Mouse (Mus musculus) ZHBTc4 (cell line): ENCODE measurements around the gene Gm49388.
A peak's percentile ranks its signal among the peaks of the same experiment; 100 is the strongest.
"Not testable (repeated sequence)": the region's sequence is repeated elsewhere in the genome, so short reads cannot be mapped to it uniquely, and the experiment has no call there.

Experiments used
- DNase-seq: peaks from one replicate; pipeline ENCODE4 v3.0.0-alpha.2; 2011; ENCODE audit warnings: low read depth, low spot score

Gene Gm49388

DNA sequence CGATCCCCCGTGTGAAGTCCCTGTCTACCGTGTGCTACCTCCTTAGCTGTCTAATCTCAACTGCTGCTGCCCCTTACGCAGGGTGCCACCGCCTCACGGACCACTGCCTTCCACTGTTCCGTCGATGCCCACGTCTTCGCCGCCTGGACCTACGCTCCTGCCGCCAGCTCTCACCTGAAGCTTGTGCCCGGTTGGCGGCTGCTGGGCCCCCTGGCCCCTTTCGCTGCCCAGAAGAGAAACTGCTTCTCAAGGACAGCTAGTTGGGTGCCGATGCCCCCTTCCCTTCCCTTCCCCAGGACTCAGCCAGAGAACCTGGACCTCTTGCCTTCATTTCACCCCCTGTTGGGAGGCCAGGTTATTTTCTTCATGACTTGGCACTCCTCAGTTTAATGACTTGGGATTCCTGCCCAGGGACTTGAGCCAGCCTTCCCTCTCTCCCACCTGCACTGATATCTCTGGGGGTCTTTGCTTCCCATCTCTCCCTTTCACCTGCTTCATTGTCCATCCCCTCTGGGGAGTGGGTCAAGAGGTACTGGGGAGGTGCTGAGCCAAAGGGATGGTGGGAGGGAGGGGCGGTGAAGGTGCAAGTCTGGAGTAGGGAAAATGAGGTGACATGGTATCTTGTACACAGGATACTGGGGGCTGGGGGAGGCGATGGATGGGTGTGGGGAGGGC lies 17.6 kb upstream of the Gm49388 start:
- peak; percentile 8 for DNase-seq

DNA sequence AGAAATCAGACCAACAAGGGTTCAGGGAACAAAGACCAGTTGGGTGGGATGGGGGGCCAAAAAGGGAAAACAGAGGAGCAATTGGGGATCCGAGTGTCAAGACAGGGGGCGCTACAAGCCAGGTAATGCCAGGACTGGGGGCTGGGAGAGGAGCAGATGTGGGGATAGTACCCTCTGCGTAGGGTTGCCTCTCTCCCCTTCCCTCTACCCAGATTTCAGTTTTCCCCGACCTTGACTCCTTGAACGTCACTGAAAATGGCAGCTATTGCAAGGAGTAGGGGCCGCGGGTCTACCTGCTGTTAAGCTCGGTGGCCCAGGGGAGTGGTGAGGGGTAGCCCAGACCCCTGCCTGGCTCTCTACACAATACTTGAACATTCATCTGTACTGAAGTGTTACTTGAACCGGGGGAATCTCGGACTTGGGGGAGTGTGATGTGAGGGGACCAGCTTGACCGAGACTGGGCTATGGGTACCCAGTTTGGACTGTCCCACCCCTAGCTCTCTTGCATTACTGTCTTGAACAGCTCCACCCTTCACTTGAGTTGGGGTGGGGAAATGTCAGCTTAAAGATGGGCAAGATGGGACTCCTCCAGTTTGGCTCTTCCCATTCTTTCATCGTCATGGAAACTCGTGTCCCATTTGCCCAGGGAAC lies 16.9 kb upstream of the Gm49388 start:
- DNase-seq = no peak

DNA sequence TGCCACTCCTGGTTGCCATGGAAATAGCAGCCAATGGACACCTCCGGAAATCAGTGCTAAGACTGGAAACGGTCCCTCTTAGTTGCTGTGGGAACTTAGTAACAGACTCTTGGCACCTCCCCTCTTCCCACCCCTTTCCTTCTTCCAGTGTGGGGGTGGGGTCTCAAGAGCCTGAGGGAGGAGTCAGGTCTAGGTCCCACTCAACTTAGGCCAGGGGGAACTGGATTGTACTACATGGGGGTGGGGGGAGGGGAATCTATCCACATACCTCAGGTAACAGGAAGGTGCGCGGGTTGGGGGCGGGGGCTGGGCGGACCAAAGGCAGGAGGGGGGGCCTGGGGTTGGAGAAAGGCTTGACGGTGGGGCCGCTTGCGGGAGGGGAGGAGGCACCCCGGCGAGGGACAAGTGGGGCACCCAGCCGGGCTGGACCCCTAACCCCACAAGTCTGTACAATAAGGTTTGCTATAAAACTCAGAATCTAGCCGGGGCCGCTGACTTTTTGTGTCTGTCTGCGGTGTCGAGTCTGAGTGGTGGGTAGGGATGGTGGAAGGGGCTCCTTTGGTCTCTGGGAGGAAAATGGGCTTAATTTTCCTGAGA lies 16.3 kb upstream of the Gm49388 start:
- DNase-seq = peak; percentile 99

DNA sequence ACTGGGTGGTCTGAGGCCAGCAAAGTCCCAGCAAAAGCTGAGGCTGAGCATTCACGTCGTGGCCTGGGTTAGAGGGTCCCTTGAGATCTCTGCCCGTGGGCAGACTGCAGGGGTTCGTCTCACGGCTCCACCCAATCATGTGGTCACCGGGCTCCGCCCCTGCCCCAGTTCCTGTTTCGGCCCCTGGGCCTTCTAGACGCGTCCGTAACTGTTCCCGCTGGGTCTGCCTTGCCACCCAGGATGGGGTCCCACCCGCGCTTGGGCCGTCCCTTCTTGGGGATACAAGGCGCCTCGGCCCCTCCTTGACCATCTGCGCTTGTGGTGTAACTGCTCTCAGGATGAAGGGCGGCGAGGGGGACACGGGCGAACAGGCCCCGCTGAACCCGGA lies 15.8 kb upstream of the Gm49388 start, which contains the start of gene Orai3:
TSS of gene Orai3 (plus strand) at position 165 of the 388 bp plus-strand sequence.
- peak; percentile 81 for DNase-seq

DNA sequence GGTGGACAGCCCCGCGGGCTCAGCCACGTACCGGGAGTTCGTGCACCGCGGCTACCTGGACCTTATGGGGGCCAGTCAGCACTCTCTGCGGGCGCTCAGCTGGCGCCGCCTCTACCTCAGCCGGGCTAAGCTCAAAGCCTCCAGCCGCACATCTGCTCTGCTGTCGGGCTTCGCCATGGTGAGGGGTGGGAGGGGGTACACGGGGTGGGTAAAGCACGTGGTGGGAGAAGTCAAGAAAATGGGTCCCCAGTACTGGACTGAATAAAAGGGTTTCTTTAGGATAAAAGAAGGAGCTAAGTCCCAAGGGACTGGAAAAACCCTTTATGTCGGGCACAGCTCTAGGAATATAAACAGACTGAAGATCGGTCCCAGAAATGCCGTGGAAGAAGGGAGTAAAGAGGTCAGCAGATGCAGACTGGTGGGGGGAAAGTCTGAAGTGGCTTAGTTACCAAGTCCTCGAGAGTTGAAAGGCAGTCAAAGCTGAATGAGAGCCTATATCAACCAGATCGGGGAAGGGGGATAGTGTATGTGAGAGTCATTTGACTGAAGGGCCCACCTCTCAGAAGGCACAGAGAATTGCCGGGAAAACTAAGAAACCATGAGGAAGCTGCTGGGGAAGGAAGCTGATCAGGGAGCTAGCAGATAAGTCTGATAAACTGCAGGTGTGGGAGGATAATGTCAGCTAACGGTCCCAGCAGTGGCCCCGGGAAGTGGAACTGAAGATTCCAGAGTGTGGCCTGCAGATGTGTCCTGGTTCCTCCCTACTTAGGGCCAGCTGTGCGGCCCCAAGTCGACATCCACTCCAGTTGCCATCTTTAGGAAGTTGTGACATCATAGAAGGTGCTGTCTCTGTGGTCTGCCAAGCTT lies 15.1 kb upstream of the Gm49388 start:
- DNase-seq = no peak

DNA sequence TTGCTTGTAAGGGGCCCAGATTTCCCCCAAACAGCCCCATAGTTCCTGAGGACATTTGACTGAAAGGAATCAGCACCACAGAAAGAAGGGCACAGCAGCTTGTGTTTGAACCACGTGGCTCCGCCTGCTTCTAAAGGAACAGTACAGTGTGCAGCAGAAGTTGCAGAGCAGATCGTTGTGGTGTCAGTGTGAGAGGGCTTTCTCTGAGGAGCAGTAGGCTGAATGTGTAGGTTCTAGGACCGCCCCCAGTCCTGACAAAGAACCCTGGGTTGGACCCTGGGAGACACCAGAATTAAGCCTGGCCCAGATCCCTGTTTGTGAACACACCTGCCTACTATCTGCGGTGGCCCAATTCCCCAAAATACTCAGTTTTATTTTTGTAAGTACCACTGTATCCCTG lies 14.1 kb upstream of the Gm49388 start:
- DNase-seq = peak; percentile 46

DNA sequence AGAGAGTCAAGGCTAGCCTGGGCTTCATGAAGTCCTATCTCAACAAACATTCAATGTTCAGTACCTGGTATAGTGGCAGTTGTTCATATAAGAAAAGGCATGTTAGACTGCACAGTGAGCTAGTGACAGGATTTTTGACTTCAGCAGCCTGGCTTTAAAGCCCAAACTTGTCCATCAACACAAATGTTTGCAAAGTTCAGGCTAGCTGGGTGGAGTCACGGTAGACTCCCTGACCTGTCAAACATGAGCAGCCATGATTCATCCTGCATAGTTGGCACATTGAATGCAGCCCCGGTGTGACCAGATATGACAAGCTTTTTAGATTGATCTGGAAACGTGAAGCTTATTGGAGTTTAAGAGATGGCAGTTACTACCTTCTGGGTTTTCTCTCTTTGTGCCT lies 13.3 kb upstream of the Gm49388 start:
- no peak for DNase-seq

DNA sequence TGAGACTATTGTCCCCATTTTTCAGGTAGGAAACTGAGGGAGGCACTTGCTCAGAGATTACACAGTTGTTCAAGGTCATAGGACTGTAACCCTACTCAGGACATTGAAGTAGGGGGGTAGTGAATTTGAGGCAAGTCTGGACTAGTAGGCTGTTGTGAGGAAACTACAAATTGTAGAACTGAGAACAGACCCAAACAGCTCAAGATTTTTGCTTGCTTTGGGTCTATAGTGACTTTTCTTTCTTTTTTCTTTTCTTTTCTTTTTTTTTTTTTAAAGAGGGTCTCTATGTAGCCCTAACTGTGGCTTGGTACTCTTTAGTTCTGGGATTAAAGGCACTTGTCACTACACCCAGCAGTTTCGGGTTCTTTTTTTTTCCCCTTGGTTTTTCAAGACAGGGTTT lies 12.9 kb upstream of the Gm49388 start:
- no peak for DNase-seq

DNA sequence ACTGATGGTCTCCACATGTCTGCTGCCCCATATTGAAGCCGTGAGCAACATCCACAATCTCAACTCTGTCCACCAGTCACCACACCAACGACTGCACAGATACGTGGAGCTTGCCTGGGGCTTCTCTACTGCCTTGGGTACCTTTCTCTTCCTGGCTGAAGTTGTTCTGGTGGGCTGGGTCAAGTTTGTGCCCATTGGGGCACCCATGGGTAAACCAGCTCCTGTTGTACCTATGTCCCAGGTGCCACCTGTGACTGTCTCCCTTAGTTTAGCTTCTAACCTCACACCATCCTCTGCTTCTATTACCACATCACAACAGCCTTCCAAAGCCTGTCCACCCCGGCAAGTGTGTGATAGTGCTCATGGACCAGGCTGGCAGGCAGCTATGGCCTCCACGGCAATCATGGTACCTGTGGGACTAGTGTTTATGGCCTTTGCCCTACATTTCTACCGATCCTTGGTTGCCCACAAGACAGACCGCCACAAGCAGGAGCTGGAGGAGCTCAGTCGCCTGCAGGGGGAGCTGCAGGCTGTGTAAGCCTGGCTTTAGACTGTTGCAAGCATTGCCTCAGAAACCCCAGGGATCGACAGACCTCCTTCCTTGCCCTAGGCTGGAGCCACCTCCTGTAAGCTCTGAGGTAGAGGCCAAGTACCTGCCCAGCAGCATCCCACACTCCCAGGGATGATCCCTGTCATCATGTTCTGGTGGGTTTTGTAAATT lies 11.6 kb upstream of the Gm49388 start:
- peak; percentile 95 for DNase-seq

DNA sequence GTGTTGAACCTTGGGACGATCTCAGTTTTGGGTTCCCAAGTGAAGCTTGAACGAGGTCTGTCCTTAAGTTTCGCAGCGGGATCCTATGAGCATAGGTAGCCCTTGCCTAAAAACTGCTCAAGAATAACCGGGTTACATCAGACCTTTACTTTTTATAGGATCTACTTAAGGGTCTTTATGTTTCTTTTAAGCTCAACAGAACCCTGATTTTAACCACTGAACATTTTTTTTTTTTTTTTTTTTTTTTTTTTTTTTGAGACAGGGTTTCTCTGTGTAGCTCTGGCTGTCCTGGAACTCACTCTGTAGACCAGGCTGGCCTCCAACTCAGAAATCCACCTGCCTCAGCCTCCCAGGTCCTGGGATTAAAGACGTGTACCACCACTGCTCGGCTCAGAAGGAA lies 9.6 kb upstream of the Gm49388 start:
- DNase-seq = not testable (repeated sequence)

DNA sequence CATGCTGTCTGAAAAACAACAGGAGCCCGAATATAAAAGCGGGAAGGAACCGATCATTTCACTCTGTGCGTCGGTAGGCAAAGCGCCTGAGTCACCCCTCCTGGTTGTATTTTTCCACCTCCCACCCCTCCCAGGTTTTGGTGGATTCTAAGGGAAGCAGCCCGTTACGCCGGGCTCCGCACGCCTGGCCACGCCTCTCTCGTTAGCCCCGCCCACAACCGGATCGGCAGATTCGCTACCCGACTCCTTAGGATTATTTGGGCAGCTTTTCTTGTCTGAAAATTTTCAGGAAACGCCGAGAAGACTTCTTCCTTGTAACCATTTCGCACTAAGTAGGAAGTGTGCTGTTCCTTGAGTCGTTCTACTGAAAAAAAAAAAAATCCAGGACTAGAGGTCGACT lies 9.0 kb upstream of the Gm49388 start, which contains the start of gene Setd1a:
TSS of gene Setd1a (plus strand) at position 245 of the 400 bp plus-strand sequence.
- peak; percentile 93 for DNase-seq

DNA sequence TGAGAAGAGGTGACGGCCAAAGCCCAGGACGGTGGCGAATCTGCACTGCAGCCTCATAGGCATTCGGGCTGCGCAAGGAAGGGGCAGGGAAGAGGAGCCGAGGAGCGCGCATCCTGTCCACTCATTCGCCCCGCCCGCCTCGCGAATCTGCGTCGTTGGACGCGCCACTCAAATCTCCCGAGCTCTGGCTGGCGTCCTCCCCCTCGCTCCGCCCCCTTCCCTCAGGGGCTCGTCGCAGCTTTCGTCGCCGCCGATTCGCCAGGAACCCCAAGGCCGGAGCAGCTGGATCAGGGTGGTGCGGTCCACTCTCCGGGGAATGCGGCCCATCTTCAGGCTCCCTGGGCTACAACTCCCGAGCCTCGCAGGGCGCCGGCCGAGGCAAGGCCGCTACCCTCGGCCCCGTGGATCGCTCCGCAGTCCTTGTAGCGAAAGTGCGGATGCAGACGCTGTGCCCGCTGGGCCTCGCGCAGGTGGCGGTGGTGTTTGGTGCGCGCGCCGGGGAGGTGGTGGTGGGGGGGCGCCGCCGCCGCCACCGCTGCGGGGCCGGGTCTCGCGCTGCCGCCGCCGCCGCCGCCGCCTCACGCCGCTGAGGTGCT lies 8.4 kb upstream of the Gm49388 start:
- DNase-seq = peak; percentile 99

DNA sequence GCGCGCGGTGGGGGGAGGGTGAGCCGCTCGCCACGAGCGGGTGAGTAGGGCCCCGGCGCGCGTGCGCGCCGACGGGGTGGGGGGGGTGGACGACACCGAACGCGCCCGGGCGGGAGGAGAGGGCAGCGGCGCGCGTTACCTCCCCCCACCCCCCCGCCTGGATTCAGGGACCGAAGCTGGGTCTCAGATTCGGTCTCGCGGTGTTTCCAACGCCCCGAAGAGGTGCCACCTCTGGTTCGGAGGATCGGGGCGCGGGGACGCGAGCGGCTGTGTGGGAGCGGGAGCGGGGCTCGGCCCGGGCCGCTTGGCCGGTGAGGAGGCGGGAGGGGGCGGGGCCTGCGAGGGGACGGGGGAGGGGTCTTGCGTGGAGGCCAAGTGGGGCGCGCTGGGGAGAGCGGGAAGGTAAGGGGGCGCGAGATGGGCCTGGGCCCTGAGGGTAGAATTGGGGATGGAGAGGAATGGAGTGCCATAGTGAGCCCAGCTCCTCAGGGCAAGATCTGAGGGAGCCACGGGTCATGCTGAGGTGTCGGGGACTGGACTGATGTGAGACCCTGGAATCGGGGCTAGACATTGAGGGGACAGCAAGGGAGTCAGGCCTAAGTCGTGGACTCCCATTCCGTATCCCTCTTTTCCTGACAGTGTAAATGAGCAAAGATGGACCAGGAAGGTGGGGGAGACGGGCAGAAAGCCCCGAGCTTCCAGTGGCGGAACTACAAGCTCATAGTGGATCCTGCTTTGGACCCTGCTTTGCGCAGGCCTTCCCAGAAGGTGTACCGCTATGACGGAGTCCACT lies 7.7 kb upstream of the Gm49388 start:
- DNase-seq = peak; percentile 82

DNA sequence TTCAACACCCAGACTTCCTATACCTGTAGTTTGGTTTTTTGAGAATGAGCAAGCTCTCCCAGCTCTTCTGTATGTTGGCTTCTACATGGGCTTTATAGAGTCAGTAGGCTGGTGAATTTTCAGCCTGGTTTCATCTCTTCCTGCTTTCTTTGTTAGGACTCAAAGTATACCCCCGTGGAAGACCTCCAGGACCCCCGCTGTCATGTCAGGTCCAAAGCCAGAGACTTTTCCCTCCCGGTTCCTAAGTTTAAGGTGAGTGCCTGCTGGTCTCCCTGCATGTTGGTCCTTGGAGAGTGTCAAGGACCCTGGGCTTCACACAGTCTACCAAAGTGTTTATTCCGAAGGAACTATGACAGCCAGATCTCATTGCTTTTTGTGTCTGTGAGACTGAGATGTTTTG lies 7.1 kb upstream of the Gm49388 start:
- no peak for DNase-seq

DNA sequence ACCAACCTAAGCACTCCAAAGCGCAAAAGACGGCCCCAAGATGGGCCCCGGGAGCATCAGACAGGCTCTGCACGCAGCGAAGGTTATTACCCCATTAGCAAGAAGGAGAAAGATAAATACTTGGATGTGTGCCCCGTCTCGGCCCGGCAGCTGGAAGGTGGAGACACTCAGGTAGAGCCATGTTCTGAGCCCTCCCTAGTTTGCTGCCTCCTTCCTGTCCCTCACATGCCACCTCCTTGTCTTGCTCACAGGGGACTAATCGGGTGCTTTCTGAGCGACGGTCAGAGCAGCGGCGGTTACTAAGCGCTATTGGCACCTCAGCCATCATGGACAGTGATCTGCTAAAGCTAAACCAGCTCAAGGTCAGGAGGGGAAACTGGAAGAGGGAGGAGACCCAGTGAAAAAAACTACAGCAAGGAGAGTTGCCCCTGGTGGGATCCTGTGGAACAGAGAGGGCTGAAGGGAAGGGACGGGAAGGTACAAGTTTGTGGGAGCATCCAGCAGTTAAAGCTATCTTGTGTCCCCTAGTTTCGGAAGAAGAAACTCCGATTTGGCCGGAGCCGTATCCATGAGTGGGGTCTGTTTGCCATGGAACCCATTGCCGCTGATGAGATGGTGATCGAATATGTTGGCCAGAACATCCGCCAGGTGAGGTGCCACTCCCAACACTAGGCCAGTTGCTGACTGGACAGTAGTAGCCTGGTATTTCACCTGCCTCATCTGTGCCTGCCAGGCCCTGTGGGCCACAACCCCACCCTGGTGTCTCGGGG lies 11.9 kb downstream of the Gm49388 start:
- no peak for DNase-seq

DNA sequence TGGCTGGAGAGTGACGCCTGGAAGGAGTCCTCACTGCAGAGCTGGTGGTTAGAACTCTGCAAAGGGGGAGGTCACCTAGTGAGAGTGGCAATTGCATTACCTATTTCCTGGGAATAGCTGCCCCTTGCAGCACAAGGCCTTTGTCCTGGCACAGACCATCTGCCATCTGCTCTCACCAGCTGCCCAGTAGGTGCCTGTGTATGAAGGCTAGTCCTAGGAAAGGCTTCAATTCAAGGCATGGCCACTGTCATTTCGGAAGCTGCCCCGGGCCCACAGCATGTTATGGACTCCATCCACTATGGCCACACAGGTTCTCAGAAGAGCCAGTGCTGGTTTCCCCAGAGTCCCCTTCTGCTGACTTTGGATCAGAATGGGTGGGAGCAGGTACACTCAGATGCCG lies 13.2 kb downstream of the Gm49388 start:
- no peak for DNase-seq

DNA sequence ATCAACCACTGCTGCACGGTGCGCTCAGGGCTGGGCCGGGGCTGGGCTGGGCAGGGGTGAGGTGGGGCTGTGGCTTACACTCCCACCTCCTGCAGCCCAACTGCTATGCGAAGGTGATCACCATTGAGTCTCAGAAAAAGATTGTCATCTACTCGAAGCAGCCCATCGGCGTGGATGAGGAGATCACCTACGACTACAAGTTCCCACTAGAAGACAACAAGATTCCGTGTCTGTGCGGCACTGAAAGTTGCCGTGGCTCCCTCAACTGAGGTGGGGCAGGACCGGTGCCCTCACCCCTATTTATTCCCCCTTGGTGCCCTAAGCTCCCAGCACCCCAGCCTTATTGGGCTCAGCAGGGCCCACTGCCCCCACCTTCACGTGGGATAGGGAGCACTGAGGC lies 13.8 kb downstream of the Gm49388 start:
- no peak for DNase-seq

DNA sequence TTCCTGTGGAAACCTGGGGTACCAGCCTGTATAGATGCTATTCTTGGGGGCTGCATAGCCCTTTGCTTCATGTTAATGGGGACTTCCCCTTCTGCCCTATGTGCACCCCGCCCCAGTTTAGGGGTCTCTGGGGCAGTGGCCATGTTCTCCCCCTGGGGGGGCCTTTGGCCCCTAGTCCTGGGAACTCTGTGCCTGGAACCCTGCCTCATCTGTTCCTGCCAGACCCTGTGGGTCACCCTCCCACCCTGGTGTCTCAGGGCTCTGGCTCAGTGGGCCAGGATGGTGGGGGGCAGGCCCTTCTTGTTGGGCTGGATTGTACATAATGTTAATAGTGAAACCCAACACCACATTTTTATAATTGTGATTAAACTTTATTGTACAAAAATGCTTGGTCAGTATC lies 14.3 kb downstream of the Gm49388 start:
- DNase-seq = no peak

DNA sequence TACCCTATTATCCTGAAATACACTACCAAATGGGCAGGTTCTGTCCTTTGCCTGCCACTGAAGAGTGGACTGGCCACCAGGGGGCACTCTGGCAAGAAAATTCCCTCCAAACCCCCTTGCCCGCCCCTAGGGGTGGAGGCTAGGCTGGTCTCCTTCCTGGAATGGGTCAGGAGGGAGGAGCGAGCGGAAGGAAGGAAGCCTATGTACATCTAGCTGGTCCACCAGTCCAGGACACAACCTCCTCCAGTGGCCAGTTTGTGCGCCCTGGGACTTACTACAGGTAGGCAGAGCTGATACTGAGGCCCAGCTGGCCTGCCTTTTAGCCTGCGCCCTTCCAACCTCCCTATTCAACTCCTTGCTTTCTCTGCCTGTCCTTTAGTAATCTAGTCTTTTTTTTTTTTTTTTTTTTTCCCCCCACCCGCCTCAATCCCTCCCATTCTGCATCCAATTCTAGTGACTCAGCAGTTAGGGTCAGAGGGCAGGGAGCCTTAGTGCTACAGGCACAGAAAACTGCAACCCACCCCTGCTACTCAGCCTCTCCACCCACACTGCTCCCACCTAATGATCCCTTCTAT lies 15.1 kb downstream of the Gm49388 start, which contains the start of gene Hsd3b7:
TSS of gene Hsd3b7 (plus strand) at position 170 of the 575 bp plus-strand sequence.
- peak; percentile 94 for DNase-seq
